Mouse (Mus musculus): ENCODE results near the gene Dync1i2.

The Dync1i2 gene

GRCm38 (mm10) chr2:71209041-71209755 is 2.3 kb upstream of the Dync1i2 start:
- DNase-seq, result no peak

GRCm38 (mm10) chr2:71211096-71211495 is 410 bp upstream of the Dync1i2 start:
- DNase-seq, result no peak

- no peak for DNase-seq
These were observed 837 bp downstream of the Dync1i2 start for GRCm38 (mm10) chr2:71212360-71212726.

GRCm38 (mm10) chr2:71221020-71221419 is 9.5 kb downstream of the Dync1i2 start:
- no peak for DNase-seq

- DNase-seq, result no peak
These were observed 15.9 kb downstream of the Dync1i2 start for GRCm38 (mm10) chr2:71227398-71227797.

- DNase-seq, result no peak
These were observed 18.1 kb downstream of the Dync1i2 start for GRCm38 (mm10) chr2:71229603-71230002.

- no peak for DNase-seq
These were observed 20.4 kb downstream of the Dync1i2 start for GRCm38 (mm10) chr2:71231951-71232350.

- DNase-seq, result no peak
These were observed 21.5 kb downstream of the Dync1i2 start for GRCm38 (mm10) chr2:71232976-71233375.

GRCm38 (mm10) chr2:71235420-71235819 is 23.9 kb downstream of the Dync1i2 start:
- DNase-seq, result no peak

- DNase-seq, result no peak
These were observed 24.5 kb downstream of the Dync1i2 start for GRCm38 (mm10) chr2:71236009-71236408.

GRCm38 (mm10) chr2:71241505-71241904 is 30.0 kb downstream of the Dync1i2 start:
- no peak for DNase-seq

GRCm38 (mm10) chr2:71242180-71242579 is 30.7 kb downstream of the Dync1i2 start:
- DNase-seq, result no peak

GRCm38 (mm10) chr2:71243058-71243672 is 31.7 kb downstream of the Dync1i2 start:
- DNase-seq, result no peak

GRCm38 (mm10) chr2:71244807-71245206 is 33.3 kb downstream of the Dync1i2 start:
- no peak for DNase-seq

- DNase-seq, result no peak
These were observed 33.9 kb downstream of the Dync1i2 start for GRCm38 (mm10) chr2:71245416-71245815.

GRCm38 (mm10) chr2:71246096-71246495 is 34.6 kb downstream of the Dync1i2 start:
- DNase-seq, result no peak

- no peak for DNase-seq
These were observed 36.6 kb downstream of the Dync1i2 start for GRCm38 (mm10) chr2:71248071-71248470.

- no peak for DNase-seq
These were observed 39.3 kb downstream of the Dync1i2 start for GRCm38 (mm10) chr2:71250841-71251240.

GRCm38 (mm10) chr2:71254836-71255235 is 43.3 kb downstream of the Dync1i2 start:
- DNase-seq, result no peak

GRCm38 (mm10) chr2:71256581-71256980 is 45.1 kb downstream of the Dync1i2 start:
- no peak for DNase-seq

GRCm38 (mm10) chr2:71264585-71264984 is 53.1 kb downstream of the Dync1i2 start:
- no peak for DNase-seq

- no peak for DNase-seq
These were observed 57.2 kb downstream of the Dync1i2 start for GRCm38 (mm10) chr2:71268691-71269090.

GRCm38 (mm10) chr2:71269332-71269731 is 57.8 kb downstream of the Dync1i2 start:
- DNase-seq, result no peak

GRCm38 (mm10) chr2:71270085-71270484 is 58.6 kb downstream of the Dync1i2 start:
- DNase-seq, result no peak
